Mouse (Mus musculus) kidney, postnatal 0 days (tissue): Measurements from ENCODE around the gene Ank2. TPM values are rescaled to one million over a fixed set of nuclear protein-coding genes. Genes with fewer than 3 reads are reported as not detected.

ENCODE experiments used
- ATAC-seq: fragments of 200-750 bp; cut with Nextera tagmentation; replicated peaks from 2 replicates; pipeline ENCODE4 v1.8.0; 2017; ENCODE audit warnings: low read depth, moderate number of reproducible peaks, moderate TSS enrichment, moderate library complexity; ENCODE audit not compliant: low FRiP score
- DNase-seq: peaks from one replicate; pipeline ENCODE4 v3.0.0-alpha.2; 2016; ENCODE audit warnings: low spot score
- H3K27ac ChIP-seq: fragments of 300-500 bp; sonication (generic); 2 replicates; pipeline ENCODE4 v1.5.1; 2014; ENCODE audit warnings: mild to moderate bottlenecking
- H3K27me3 ChIP-seq: fragments of 300-500 bp; sonication (generic); 2 replicates; pipeline ENCODE4 v1.6.1; 2014; ENCODE audit warnings: low read length, mixed read lengths; ENCODE audit not compliant: insufficient read depth
- H3K36me3 ChIP-seq: fragments of 300-500 bp; sonication (generic); 2 replicates; pipeline ENCODE4 v1.6.1; 2014; ENCODE audit warnings: low read length, mixed read lengths; ENCODE audit not compliant: insufficient read depth
- H3K4me1 ChIP-seq: fragments of 300-500 bp; sonication (generic); replicated peaks from 2 replicates; pipeline ENCODE4 v1.6.1; 2014; ENCODE audit warnings: antibody characterized with exemption, low read length, mixed read lengths; ENCODE audit not compliant: insufficient read depth
- H3K4me2 ChIP-seq: fragments of 300-500 bp; sonication (generic); 2 replicates; pipeline ENCODE4 v1.6.1; 2014; ENCODE audit warnings: mild to moderate bottlenecking, low read length, moderate library complexity, mixed read lengths
- H3K4me3 ChIP-seq: fragments of 300-500 bp; sonication (generic); replicated peaks from 2 replicates; pipeline ENCODE4 v1.5.1; 2014; ENCODE audit warnings: low read depth, low read length
- H3K9ac ChIP-seq: fragments of 300-500 bp; sonication (generic); 2 replicates; pipeline ENCODE4 v1.6.1; 2014; ENCODE audit warnings: low read depth, low read length
- H3K9me3 ChIP-seq: fragments of 300-500 bp; sonication (generic); replicated peaks from 2 replicates; pipeline ENCODE4 v1.6.1; 2016; ENCODE audit warnings: low read length, inconsistent platforms, mixed read lengths
- CTCF ChIP-seq: IDR thresholded peaks from 2 replicates; pipeline ENCODE4 v1.5.1; 2016; ENCODE audit warnings: antibody characterized with exemption, low read depth, mild to moderate bottlenecking, moderate library complexity
- WGBS: fragments of 180-500 bp; shearing (Covaris S2); extraction: QIAGEN DNeasy Blood & Tissue Kit; methylation state at CpG from one replicate; pipeline ENCODE4 v1.1.7; 2014; 5-methylcytosine and 5-hydroxymethylcytosine counted together
- polyA plus RNA-seq: library from polyadenylated mRNA; unstranded; fragments of >200 nt; fragmentation: Nextera tagmentation; extraction: Ambion mirVana; gene quantifications from 2 replicates; pipeline ENCODE4 v1.2.1, GENCODE M21; 2015

Gene Ank2
- polyA plus RNA-seq, 1 experiment from 2014 or later: 4.1 TPM

GRCm38 (mm10) chr3:126944081-126944480 is 555.1 kb downstream of the Ank2 start:
- no peaks in the 10 kb centered on the region for H3K9me3 ChIP-seq
- TF ChIP-seq CTCF: no peak
- H3K4me1 ChIP-seq: no peaks in the 10 kb centered on the region
- no peaks in the 10 kb centered on the region for H3K36me3 ChIP-seq
- H3K9ac ChIP-seq: no peak overlapping the region
- no peak overlapping the region for H3K4me3 ChIP-seq
- WGBS: 66% methylated on average over 11 of the region's 11 CpGs
- no peak for DNase-seq
- H3K4me2 ChIP-seq: no peak overlapping the region
- no peaks in the 10 kb centered on the region for H3K27me3 ChIP-seq
- ATAC-seq: no peak
- H3K27ac ChIP-seq: no peak overlapping the region

DNA sequence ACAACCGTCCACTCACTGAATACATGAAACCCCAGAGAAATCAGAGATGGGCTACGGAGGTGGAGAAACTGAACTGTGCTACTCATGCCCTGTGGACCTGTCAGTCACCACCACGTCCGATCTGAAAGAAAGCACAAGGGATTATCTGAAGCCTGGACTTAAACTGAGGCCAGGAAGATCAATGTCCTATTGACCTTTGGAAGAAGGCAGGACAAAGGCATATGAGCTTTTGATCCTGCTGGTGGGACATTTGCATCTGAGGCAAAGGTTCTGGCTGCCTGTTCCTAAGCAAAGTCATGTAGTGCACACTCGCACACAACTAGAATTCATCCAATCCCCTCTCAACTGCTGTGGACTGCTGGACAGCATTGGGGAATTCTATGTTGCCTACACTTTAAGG is 558.7 kb downstream of the Ank2 start:
- Histone ChIP-seq H3K9me3 (no peaks in the 10 kb centered on the region), H3K4me2 (no peak overlapping the region), H3K27ac (no peak overlapping the region), H3K27me3 (no peaks in the 10 kb centered on the region), H3K4me3 (no peak overlapping the region), H3K4me1 (no peaks in the 10 kb centered on the region), H3K9ac (no peak overlapping the region), H3K36me3 (no peaks in the 10 kb centered on the region)
- DNase-seq: no peak
- 88% methylated on average over 5 of the region's 5 CpGs for WGBS
- ATAC-seq: no peak
- no peak for TF ChIP-seq CTCF

DNA sequence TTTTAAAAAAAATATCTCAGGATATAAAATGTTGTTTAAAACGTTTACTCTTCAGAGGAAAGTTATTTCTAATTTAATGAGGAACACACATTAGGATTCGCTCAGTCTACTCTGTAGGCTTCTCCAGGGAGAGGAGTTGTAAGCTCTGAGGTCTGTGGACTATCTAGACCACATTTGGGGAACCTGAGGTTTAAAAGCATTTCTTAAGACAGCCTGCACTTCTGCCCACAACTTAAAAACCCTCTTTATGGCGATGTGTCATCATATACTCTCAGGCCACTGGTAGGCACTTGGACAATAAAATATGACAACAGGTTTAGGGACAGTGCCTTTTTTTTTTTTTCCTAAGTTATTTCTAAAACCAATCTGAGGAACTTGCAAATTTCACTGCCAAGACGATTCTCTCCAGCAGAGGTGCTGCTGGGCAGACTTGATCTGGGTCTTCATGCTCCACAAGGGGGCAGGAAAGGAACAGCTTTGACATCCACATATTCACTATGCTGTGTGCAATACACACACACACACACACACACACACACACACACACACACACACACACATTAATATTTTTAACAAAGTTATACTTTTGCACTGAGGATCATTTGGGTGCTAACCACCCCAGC is 567.2 kb downstream of the Ank2 start:
- TF ChIP-seq CTCF: peak; percentile 73
- Histone ChIP-seq H3K27me3 (no peaks in the 10 kb centered on the region), H3K9me3 (no peaks in the 10 kb centered on the region), H3K4me2 (no peak overlapping the region), H3K36me3 (no peaks in the 10 kb centered on the region), H3K27ac (no peak overlapping the region), H3K4me1 (no peaks in the 10 kb centered on the region), H3K4me3 (no peak overlapping the region), H3K9ac (no peak overlapping the region)
- 72% methylated on average over 4 of the region's 4 CpGs for WGBS
- ATAC-seq (peak; percentile 59; the same call in 1 of the 2 replicates), DNase-seq (peak; percentile 61)

- no peak for DNase-seq
- WGBS: 50% methylated on average over 12 of the region's 12 CpGs
- no peaks in the 10 kb centered on the region for H3K36me3 ChIP-seq
- no peak overlapping the region for H3K4me2 ChIP-seq
- H3K27ac ChIP-seq: no peak overlapping the region
- H3K4me3 ChIP-seq: no peak overlapping the region
- H3K9ac ChIP-seq: no peak overlapping the region
- no peaks in the 10 kb centered on the region for H3K9me3 ChIP-seq
- H3K27me3 ChIP-seq: no peaks in the 10 kb centered on the region
- 0 out of 2 replicates have a peak, but pooled peaks cover 5% of the 10 kb centered on the region for H3K4me1 ChIP-seq
- TF ChIP-seq CTCF: no peak
- ATAC-seq: no peak
These were observed 575.4 kb downstream of the Ank2 start for GRCm38 (mm10) chr3:126923575-126924382.

DNA sequence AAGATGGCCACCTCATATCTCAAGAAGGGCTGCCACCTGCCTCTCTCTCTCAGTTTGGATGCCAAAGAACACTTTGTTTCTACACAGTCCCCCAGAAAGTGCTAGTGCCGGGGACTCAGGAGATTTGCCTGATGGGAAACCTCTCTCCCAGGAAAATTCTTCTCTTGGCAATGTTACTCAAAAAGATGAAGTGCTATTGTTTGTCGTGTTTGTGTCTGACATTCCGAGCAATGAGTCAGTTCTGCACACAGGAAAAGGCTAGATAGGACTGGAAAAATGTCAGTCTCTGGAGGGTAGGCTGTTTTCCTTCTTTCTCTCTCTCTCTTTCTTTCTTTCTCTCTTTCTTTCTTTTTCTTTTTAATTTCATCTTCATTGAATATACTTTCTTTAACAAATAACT is 577.2 kb downstream of the Ank2 start:
- ATAC-seq (no peak), DNase-seq (no peak)
- Histone ChIP-seq H3K9me3 (no peaks in the 10 kb centered on the region), H3K9ac (no peak overlapping the region), H3K27ac (no peak overlapping the region), H3K4me2 (no peak overlapping the region), H3K36me3 (no peaks in the 10 kb centered on the region), H3K4me3 (no peak overlapping the region), H3K27me3 (no peaks in the 10 kb centered on the region), H3K4me1 (0 out of 2 replicates have a peak, but pooled peaks cover 5% of the 10 kb centered on the region)
- 74% methylated on average over 3 of the region's 3 CpGs for WGBS
- TF ChIP-seq CTCF: no peak

GRCm38 (mm10) chr3:126920296-126920695 is 578.9 kb downstream of the Ank2 start:
- Histone ChIP-seq H3K4me3 (no peak overlapping the region), H3K4me1 (0 out of 2 replicates have a peak, but pooled peaks cover 5% of the 10 kb centered on the region), H3K9ac (no peak overlapping the region), H3K4me2 (no peak overlapping the region), H3K36me3 (no peaks in the 10 kb centered on the region), H3K27ac (no peak overlapping the region), H3K27me3 (no peaks in the 10 kb centered on the region), H3K9me3 (no peaks in the 10 kb centered on the region)
- WGBS: 81% methylated on average over 3 of the region's 3 CpGs
- TF ChIP-seq CTCF: no peak
- no peak for DNase-seq
- no peak for ATAC-seq
